Mouse (Mus musculus) mesoderm, embryonic 11.5 days (tissue): ENCODE results near the gene Ddx5.
"Not testable (repeated sequence)": the region's sequence is repeated elsewhere in the genome, so short reads cannot be mapped to it uniquely, and the experiment has no call there.

ENCODE experiments used
- DNase-seq: peaks from one replicate; pipeline ENCODE4 v3.0.0-alpha.2; 2012; ENCODE audit warnings: low read depth, low spot score

Gene Ddx5

GRCm38 (mm10) chr11:106789649-106790048 lies 664 bp upstream of the Ddx5 start:
- DNase-seq, result peak; percentile 44

- peak; percentile 97 for DNase-seq
Observed at GRCm38 (mm10) chr11:106788026-106788774, 785 bp downstream of the Ddx5 start.

DNA sequence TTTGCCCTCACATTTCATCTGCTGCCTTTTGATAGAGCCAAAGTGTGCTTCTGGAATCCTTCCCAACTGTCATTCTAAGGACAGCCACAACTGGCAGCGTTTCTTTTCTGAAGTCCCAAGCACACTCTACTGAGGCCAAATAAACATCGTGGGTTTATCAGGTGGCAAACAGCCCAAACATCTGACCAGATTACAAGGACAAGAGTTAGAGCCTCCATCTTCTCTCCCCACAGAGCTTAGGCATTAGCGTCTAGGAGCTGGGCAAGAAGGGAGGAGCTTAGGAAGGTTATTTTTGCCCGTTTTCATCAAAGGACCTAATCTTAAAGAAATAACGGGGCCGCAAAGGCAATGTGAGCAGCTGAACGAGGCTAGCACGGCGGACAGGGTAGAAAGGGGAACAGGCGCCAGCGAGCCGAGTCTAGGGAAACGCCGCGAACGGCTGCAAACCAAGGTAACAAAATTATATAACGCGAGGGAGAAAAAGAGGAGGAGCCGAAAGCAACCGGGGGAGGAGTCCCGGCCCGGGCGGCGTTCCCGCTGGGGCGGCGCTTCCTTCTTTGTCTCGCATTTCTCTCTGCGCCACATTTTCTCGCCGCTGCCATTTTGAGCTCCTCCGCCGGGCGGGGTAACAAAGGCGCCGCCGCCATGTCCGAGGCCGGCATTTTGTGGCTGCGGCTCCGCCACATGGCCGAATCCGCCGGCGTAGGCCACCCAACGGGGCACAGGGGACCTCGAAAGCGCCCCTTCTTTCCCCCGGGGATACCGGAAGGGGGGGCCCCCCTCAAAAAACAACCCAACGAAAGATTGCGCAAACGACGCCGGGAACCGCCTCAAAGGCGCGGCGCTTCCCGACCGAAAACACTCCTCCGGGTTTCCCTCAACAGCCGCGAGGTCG lies 1.6 kb downstream of the Ddx5 start:
- peak; percentile 86 for DNase-seq

DNA sequence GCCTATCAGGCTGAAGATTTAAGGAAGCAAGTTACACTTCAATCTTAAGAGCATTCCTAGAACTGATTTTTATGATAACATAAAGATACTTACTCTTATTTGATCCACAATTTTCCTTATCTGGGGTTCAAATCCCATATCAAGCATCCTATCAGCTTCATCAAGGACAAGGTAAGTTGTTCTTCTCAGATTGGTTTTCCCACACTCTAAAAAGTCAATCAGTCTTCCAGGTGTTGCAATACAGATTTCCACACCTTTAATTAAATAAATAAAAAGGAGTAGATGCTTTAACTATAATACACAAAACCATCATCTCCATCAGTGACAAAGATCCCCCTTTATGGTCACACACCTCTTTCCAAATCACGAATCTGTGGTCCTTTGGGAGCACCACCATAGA lies 3.9 kb downstream of the Ddx5 start:
- DNase-seq, result no peak

DNA sequence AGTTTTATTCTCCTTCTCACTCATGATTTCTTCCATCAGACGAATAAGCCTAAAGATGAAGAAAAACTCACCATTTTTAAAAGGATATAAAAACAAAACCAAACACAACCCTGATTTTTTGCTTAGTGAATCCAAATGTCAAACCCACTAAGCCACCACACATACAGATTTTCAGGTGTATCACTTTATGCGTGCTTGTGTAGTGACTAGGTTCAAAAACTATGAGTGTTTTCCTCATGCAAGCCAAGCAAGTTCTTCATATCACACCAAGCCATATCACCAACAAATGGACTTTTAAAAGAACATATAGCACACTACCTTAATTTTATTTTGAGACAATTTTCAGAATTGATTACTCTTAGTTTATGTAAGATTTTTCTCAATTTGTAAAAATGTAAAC lies 4.5 kb downstream of the Ddx5 start:
- DNase-seq, result no peak

- DNase-seq, result no peak
Observed at GRCm38 (mm10) chr11:106782841-106783764, 5.9 kb downstream of the Ddx5 start.

GRCm38 (mm10) chr11:106782271-106782670 lies 6.7 kb downstream of the Ddx5 start:
- DNase-seq, result not testable (repeated sequence)

DNA sequence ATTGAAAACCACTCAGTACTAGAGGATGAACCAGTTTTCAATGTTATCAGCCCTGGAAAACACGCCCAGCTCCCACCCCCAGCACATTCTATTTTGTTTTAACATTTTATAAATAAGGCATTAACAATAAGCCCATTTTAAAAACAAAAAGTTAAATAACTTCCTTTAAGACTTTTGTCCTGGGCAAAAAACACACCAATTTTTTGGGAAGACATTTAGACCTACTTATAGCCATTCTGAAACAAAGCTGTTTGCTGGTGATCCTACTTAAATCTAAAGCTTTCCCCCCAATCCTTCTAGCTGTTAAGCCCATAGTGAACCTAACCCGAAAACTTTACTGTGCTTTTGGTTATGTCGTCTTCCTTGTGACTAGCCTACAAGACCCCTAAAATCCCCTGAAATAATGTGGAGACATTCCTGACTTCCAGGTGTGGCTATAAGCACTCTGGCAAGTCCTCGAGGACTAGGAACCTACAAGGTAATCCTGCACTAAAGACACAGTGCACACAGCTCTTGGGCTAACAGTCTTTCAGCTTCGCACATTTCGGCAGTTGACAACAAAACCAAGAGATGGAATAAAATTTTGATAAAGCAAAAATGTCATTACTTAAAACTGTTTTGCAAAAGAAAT lies 8.3 kb downstream of the Ddx5 start:
- no peak for DNase-seq

DNA sequence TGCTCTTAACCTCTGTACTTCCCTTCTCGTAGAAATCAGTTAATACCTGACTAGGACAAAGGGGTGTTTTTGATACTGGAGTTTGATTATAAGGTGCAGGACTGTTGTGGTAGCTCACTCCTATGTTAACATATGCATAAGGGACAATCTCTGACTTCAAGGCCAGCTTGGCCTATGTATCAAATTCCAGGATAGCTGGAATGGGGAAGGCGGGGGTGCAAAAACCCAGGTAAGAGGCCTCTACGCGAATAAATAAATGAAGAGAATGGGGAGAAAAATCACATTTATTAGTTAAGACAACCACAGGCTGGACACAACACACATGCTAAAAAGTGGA lies 8.9 kb downstream of the Ddx5 start:
- DNase-seq, result no peak

- DNase-seq, result peak; percentile 96
Observed at GRCm38 (mm10) chr11:106779388-106780088, 9.4 kb downstream of the Ddx5 start, which contains the start of gene Polg2. Gene Polg2, minus strand, starts transcription at chr11:106779537.

GRCm38 (mm10) chr11:106778589-106779387 lies 10.2 kb downstream of the Ddx5 start:
- DNase-seq, result no peak

GRCm38 (mm10) chr11:106778132-106778531 lies 10.9 kb downstream of the Ddx5 start:
- DNase-seq, result no peak

DNA sequence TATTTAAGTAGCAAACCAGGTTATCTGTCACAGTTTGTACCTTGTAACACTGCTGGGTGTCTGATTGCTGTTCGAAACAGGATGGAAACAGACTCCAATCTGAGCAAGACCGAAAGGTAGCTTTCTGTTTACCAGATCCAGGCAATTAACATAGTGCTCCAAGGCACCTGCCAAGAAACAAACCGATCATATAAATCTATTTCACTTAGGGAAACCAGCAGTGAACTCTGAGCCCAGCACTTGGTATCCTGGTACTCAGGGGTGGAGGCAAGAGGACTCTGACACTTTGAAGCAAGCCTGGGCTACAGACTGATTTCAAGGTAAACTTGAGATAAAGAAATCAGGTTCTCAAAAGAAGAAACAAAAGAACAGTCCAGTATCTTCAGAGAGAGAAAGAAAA lies 11.6 kb downstream of the Ddx5 start:
- no peak for DNase-seq

DNA sequence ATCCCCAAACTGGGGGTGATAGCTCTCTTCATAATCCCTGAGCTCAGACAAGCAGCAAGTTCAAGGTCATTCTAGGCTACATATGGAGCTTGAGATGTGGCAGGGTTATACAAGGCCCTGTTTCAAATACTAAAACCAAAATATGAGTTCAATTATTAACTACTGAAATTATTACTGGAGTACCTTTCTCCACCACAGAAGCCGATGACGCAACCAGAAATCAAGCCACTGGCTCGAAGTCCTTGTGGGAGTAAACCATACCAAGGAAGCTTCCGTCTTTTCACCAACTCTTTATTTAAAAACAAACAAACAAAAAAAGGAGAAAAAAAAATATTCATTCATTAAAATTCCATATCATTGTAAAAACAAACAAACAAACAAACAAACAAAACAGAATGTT lies 12.0 kb downstream of the Ddx5 start:
- no peak for DNase-seq

GRCm38 (mm10) chr11:106773061-106773460 lies 15.9 kb downstream of the Ddx5 start:
- DNase-seq, result no peak

GRCm38 (mm10) chr11:106770195-106770974 lies 18.6 kb downstream of the Ddx5 start:
- no peak for DNase-seq

GRCm38 (mm10) chr11:106767516-106767915 lies 21.5 kb downstream of the Ddx5 start:
- DNase-seq, result no peak

DNA sequence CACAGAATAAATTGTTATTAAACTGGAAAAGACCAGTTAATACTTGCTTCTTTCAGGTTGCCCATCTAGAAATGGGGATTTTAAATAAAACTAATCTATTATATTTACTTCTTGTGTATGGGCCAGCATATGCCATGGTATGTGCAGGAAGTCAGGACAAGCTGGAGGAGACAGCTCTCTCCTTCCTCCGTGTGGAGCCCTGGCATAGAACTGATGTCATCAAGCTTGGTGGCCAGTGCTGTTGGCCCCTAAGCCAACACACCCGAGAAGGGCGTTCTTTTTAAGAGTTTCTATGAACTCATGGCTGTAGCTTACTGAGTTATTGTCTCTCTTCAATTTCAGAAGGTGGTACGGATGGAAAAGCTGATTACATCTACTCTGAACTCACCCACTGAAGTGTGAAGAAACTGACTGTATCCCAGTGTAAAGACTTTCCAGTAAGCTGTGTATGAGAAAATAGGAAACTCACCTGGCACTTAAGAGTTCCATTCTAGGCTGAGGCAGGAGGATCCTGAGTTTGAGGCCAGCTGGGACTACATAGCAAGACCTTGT lies 22.3 kb downstream of the Ddx5 start:
- DNase-seq, result no peak

- no peak for DNase-seq
Observed at GRCm38 (mm10) chr11:106762800-106763185, 26.2 kb downstream of the Ddx5 start.
